Mouse (Mus musculus) heart, embryonic 14.5 days (tissue): ENCODE data around the gene Gm28038. TPM values are rescaled to one million over a fixed set of nuclear protein-coding genes. Genes with fewer than 3 reads are reported as not detected.

Experiments
- ATAC-seq: fragments of 200-750 bp; cut with Nextera tagmentation; 2 replicates; pipeline ENCODE4 v1.8.0; 2017; ENCODE audit warnings: low read depth, moderate TSS enrichment; ENCODE audit not compliant: insufficient number of reproducible peaks, insufficient read depth, low FRiP score
- H3K27ac ChIP-seq, 2 experiments: fragments of 200-500 bp in 1 of 2; fragments of 300-500 bp in 1 of 2; sonication (generic) in 1 of 2; replicated peaks in 1 of 2; 2 replicates each; pipeline ENCODE4 v1.5.1; 2012 to 2014; ENCODE audit warnings: low read depth in 2 of 2, low read length in 2 of 2, control low read depth in 1 of 2, mild to moderate bottlenecking in 1 of 2, mixed read lengths in 1 of 2; ENCODE audit not compliant: control insufficient read depth in 1 of 2, insufficient read depth in 1 of 2
- H3K27me3 ChIP-seq: fragments of 300-500 bp; sonication (generic); 2 replicates; pipeline ENCODE4 v1.6.1; 2014; ENCODE audit warnings: mild to moderate bottlenecking, low read length, control low read depth; ENCODE audit not compliant: control insufficient read depth, insufficient read depth
- H3K36me3 ChIP-seq: fragments of 300-500 bp; sonication (generic); 2 replicates; pipeline ENCODE4 v1.6.1; 2014; ENCODE audit warnings: mild to moderate bottlenecking, control low read depth, low read length, mixed read lengths; ENCODE audit not compliant: control insufficient read depth, insufficient read depth
- H3K4me1 ChIP-seq, 2 experiments: fragments of 200-500 bp in 1 of 2; fragments of 300-500 bp in 1 of 2; sonication (generic) in 1 of 2; 2 replicates each; pipeline ENCODE4 v1.6.1; 2012 to 2014; ENCODE audit warnings: low read length in 2 of 2, control low read depth in 1 of 2, mixed read lengths in 1 of 2; ENCODE audit not compliant: control insufficient read depth in 2 of 2, insufficient read depth in 2 of 2
- H3K4me2 ChIP-seq: fragments of 300-500 bp; sonication (generic); 2 replicates; pipeline ENCODE4 v1.6.1; 2014; ENCODE audit warnings: mild to moderate bottlenecking, low read length
- H3K4me3 ChIP-seq, 2 experiments: fragments of 200-500 bp in 1 of 2; fragments of 300-500 bp in 1 of 2; sonication (generic) in 1 of 2; 2 replicates each; pipeline ENCODE4 v1.5.1; 2012 to 2014; ENCODE audit warnings: low read length in 2 of 2, mild to moderate bottlenecking in 2 of 2, control low read depth in 1 of 2, low read depth in 1 of 2, moderate library complexity in 1 of 2; ENCODE audit not compliant: control insufficient read depth in 1 of 2, insufficient read depth in 1 of 2
- H3K9ac ChIP-seq: fragments of 300-500 bp; sonication (generic); 2 replicates; pipeline ENCODE4 v1.6.1; 2014; ENCODE audit warnings: mild to moderate bottlenecking, low read length
- H3K9me3 ChIP-seq: fragments of 300-500 bp; sonication (generic); 2 replicates; pipeline ENCODE4 v1.6.1; 2016; ENCODE audit warnings: low read length, control low read depth; ENCODE audit not compliant: control insufficient read depth
- WGBS: fragments of 180-500 bp; shearing (Covaris S2); extraction: QIAGEN DNeasy Blood & Tissue Kit; methylation state at CpG from one replicate; pipeline ENCODE4 v1.1.7; 2014; 5-methylcytosine and 5-hydroxymethylcytosine counted together
- polyA plus RNA-seq: library from polyadenylated mRNA; unstranded; fragments of >200 nt; fragmentation: Nextera tagmentation; extraction: Ambion mirVana; gene quantifications from 2 replicates; pipeline ENCODE4 v1.2.1, GENCODE M21; 2014

The Gm28038 gene
- polyA plus RNA-seq, 1 experiment from 2014 or later, result not detected

DNA sequence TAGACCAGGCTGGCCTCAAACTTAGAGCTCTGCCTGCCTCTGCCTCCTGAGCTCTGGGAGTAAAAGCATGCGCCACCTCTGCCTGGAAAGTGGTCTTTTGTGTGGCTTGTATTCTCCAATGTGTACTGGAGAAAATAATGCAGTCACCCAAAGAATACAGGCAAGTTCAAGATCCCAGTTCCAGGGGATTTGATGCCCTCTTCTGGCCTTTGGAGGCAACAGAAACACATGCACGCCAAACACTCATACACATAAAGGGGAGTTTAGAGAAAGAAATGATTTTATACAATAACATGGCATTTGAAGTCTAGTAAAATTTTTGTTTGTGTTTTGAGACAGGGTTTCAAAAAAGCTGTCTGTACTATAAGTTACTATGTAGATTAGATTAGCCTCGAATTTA is 18.7 kb downstream of the Gm28038 start:
- H3K9me3 ChIP-seq, result no peaks in the 10 kb centered on the region
- H3K27ac ChIP-seq, result no peak overlapping the region
- H3K4me2 ChIP-seq, result no peak overlapping the region
- no peak for ATAC-seq
- H3K9ac ChIP-seq, result no peak overlapping the region
- no peaks in the 10 kb centered on the region for H3K27me3 ChIP-seq
- WGBS, result 69% methylated on average over 3 of the region's 3 CpGs
- H3K4me1 ChIP-seq, result no peaks in the 10 kb centered on the region
- H3K36me3 ChIP-seq, result peaks cover 78% of the 10 kb centered on the region
- H3K4me3 ChIP-seq, result no peak overlapping the region

GRCm38 (mm10) chr2:30299966-30300365 is 19.1 kb downstream of the Gm28038 start:
- ATAC-seq, result no peak
- no peak overlapping the region for H3K4me2 ChIP-seq
- 86% methylated on average over 5 of the region's 5 CpGs for WGBS
- no peaks in the 10 kb centered on the region for H3K27me3 ChIP-seq
- H3K27ac ChIP-seq, result no peak overlapping the region
- H3K36me3 ChIP-seq, result peaks cover 83% of the 10 kb centered on the region
- no peaks in the 10 kb centered on the region for H3K4me1 ChIP-seq
- no peaks in the 10 kb centered on the region for H3K9me3 ChIP-seq
- H3K9ac ChIP-seq, result no peak overlapping the region
- no peak overlapping the region for H3K4me3 ChIP-seq

DNA sequence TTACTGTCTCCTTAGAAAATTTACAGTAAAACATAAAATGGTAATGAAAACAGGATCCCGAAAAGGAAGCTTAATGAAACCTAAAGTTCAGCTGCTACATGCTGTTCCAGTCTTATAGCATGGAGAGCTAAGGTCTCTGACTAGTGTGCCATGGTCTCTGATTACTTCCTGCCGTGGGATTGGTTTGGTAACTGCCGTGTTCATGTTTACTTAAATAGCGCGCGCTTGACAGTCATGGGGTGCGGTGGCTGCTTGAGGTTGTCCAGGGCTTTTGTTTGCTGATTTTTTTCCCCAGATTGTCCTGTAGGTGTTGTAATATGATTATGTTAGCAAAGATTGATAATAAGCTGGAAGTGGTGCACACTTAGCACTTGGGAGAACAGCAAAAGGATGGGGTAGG is 25.2 kb downstream of the Gm28038 start:
- no peak overlapping the region for H3K27ac ChIP-seq
- H3K4me1 ChIP-seq, result no peaks in the 10 kb centered on the region
- no peak for ATAC-seq
- 93% methylated on average over 7 of the region's 7 CpGs for WGBS
- no peak overlapping the region for H3K4me3 ChIP-seq
- no peak overlapping the region for H3K4me2 ChIP-seq
- no peak overlapping the region for H3K9ac ChIP-seq
- peaks cover 100% of the 10 kb centered on the region for H3K36me3 ChIP-seq
- H3K9me3 ChIP-seq, result no peaks in the 10 kb centered on the region
- H3K27me3 ChIP-seq, result no peaks in the 10 kb centered on the region

DNA sequence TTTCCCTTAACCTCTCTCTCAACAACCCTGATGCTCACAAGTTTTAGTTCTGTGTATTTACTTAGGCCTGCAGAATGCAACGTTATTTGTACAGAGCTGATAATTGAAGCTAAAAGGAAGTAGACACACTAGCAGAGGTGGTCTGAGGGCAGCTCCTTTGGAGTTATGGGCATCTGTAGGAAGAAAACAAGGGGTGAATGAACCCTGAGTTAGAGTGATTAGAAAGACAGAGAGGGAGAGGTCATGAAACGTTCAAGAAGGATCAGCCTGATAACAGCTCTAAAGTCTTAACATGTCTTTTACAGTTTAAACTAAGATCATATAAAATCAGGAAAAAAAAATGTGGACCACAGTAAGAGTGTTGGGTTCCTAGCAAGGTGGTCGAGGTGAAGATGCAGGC is 28.5 kb downstream of the Gm28038 start:
- no peak overlapping the region for H3K9ac ChIP-seq
- no peak for ATAC-seq
- H3K27me3 ChIP-seq, result no peaks in the 10 kb centered on the region
- no peak overlapping the region for H3K4me3 ChIP-seq
- H3K9me3 ChIP-seq, result no peaks in the 10 kb centered on the region
- H3K36me3 ChIP-seq, result peaks cover 97% of the 10 kb centered on the region
- H3K4me1 ChIP-seq, result no peaks in the 10 kb centered on the region
- H3K4me2 ChIP-seq, result no peak overlapping the region
- WGBS, result 86% methylated on average over 3 of the region's 3 CpGs
- H3K27ac ChIP-seq, result no peak overlapping the region

- no peaks in the 10 kb centered on the region for H3K9me3 ChIP-seq
- H3K27ac ChIP-seq, result no peak overlapping the region
- no peaks in the 10 kb centered on the region for H3K27me3 ChIP-seq
- H3K9ac ChIP-seq, result no peak overlapping the region
- ATAC-seq, result no peak
- WGBS, result 91% methylated on average over 2 of the region's 2 CpGs
- H3K4me1 ChIP-seq, result no peaks in the 10 kb centered on the region
- no peak overlapping the region for H3K4me3 ChIP-seq
- H3K4me2 ChIP-seq, result no peak overlapping the region
- peaks cover 97% of the 10 kb centered on the region for H3K36me3 ChIP-seq
These were observed 30.6 kb downstream of the Gm28038 start for GRCm38 (mm10) chr2:30311481-30311880.

GRCm38 (mm10) chr2:30316136-30316535 is 35.3 kb downstream of the Gm28038 start:
- H3K27ac ChIP-seq, result no peak overlapping the region
- no peak for ATAC-seq
- peaks cover 93% of the 10 kb centered on the region for H3K36me3 ChIP-seq
- no peak overlapping the region for H3K4me3 ChIP-seq
- no peaks in the 10 kb centered on the region for H3K27me3 ChIP-seq
- H3K9ac ChIP-seq, result no peak overlapping the region
- no peak overlapping the region for H3K4me2 ChIP-seq
- 91% methylated on average over 4 of the region's 4 CpGs for WGBS
- H3K9me3 ChIP-seq, result no peaks in the 10 kb centered on the region
- no peaks in the 10 kb centered on the region for H3K4me1 ChIP-seq

GRCm38 (mm10) chr2:30316955-30317354 is 36.1 kb downstream of the Gm28038 start:
- Histone ChIP-seq H3K4me2 (no peak overlapping the region), H3K36me3 (peaks cover 96% of the 10 kb centered on the region), H3K27me3 (no peaks in the 10 kb centered on the region), H3K9ac (no peak overlapping the region), H3K27ac (no peak overlapping the region), H3K4me3 (no peak overlapping the region), H3K4me1 (no peaks in the 10 kb centered on the region), H3K9me3 (no peaks in the 10 kb centered on the region)
- 90% methylated on average over 5 of the region's 5 CpGs for WGBS
- ATAC-seq, result no peak

GRCm38 (mm10) chr2:30319260-30319659 is 38.4 kb downstream of the Gm28038 start:
- Histone ChIP-seq H3K27me3 (no peaks in the 10 kb centered on the region), H3K27ac (no peak overlapping the region), H3K4me1 (no peaks in the 10 kb centered on the region), H3K4me3 (no peak overlapping the region), H3K36me3 (peaks cover 96% of the 10 kb centered on the region), H3K9ac (no peak overlapping the region), H3K4me2 (no peak overlapping the region), H3K9me3 (no peaks in the 10 kb centered on the region)
- ATAC-seq, result no peak
- 72% methylated on average over 4 of the region's 4 CpGs for WGBS
